Mouse (Mus musculus) kidney, adult 2 months (tissue): ENCODE measurements around the gene Cbr3.

Experiments
- CTCF ChIP-seq: fragments of 200-500 bp; conservative IDR thresholded peaks from 2 replicates; pipeline ENCODE4 v1.5.1; 2011; ENCODE audit warnings: low read depth, mild to moderate bottlenecking, control low read depth, low read length, moderate library complexity, mixed read lengths; ENCODE audit not compliant: insufficient read depth, insufficient read length
- POLR2A ChIP-seq: fragments of 200-500 bp; IDR thresholded peaks from one replicate; pipeline ENCODE4 v1.6.1; 2011; ENCODE audit warnings: low read depth, low read length, control low read depth

GRCm38 (mm10) chr16:93667976-93668375 is 15.0 kb upstream of the Cbr3 start:
- TF ChIP-seq CTCF = no peak
- no peak for TF ChIP-seq POLR2A
